Mouse (Mus musculus): ENCODE data around the gene Zdhhc18. TPM values are rescaled to one million over a fixed set of nuclear protein-coding genes. Genes with fewer than 3 reads are reported as not detected.

Gene Zdhhc18
- polyA plus RNA-seq, 1 experiment from 2014 or later: 7.1 TPM

DNA sequence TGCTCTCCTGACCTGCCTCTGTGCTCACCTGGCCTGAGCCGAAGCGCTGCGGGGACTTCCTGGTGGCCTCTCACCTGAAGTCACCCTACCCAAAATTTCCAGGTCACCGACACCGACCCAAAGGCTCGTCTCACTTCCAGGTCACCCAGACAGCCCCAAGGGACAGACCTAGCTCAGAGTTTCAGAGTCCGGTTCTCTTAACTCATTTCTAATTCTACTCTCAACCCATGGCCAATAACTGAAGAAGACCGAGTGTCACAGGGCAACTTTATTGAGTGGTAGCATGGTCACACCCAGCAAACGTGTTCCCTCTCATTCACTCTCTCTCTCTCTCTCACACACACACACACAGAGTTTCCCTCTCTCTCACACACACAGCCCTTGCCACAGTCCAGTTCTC, 49.6 kb downstream of the Zdhhc18 start:
- H3K36me3 ChIP-seq: peaks cover 21% of the 10 kb centered on the region
- no peaks in the 10 kb centered on the region for H3K9me3 ChIP-seq
- H3K27ac ChIP-seq: no peak overlapping the region
- peaks cover 19% of the 10 kb centered on the region for H3K4me1 ChIP-seq (replicated peaks)
- H3K4me3 ChIP-seq (replicated peaks): peak overlapping the region; percentile 49
- no peak for ATAC-seq (ENCODE audit: insufficient number of reproducible peaks, insufficient read depth, low FRiP score, low TSS enrichment, low read depth)
- peak overlapping the region; percentile 53 for H3K9ac ChIP-seq (replicated peaks)
- peaks cover 51% of the 10 kb centered on the region for H3K27me3 ChIP-seq
- WGBS: 12% methylated on average over 9 of the region's 9 CpGs
- peak overlapping the region; percentile 69 for H3K4me2 ChIP-seq

DNA sequence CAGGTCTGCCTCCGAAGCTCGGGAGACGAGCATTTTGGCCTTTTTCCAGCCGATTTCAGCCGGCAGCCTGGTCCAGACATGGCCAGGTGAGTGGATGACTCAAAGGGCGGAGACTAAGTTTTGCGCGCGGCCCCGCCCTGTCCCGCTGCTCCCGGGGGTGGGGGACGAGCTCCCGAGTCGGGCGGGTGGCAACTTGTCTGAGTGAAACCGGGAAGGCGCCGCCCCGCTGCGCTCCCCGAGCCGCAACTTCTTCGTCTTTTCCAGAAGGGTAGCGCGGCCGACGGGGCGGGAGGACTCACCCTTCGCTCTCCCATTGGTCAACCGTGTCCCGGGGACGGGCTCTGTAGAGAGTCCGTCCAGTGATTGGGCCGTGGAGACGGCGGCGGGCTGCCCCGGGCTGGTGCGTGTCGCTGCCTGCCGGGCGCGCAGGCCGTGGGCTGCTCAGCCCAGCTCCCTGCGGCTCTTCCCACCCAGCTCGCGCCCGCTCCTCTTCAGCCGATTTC, 50.3 kb downstream of the Zdhhc18 start:
- Histone ChIP-seq H3K9me3 (no peaks in the 10 kb centered on the region), H3K4me2 (peak overlapping the region; percentile 69), H3K4me3 (replicated peaks) (peak overlapping the region; percentile 49), H3K36me3 (peaks cover 14% of the 10 kb centered on the region; the same call in 1 of the 2 replicates), H3K27ac (0 out of 2 replicates have a peak overlapping the region, but pooled peaks have one; percentile 13), H3K9ac (replicated peaks) (peak overlapping the region; percentile 53), H3K27me3 (peaks cover 51% of the 10 kb centered on the region), H3K4me1 (replicated peaks) (peaks cover 19% of the 10 kb centered on the region)
- WGBS: under 1% methylated on average over 50 of the region's 50 CpGs
- ATAC-seq (ENCODE audit: insufficient number of reproducible peaks, insufficient read depth, low FRiP score, low TSS enrichment, low read depth): peak; percentile 91

DNA sequence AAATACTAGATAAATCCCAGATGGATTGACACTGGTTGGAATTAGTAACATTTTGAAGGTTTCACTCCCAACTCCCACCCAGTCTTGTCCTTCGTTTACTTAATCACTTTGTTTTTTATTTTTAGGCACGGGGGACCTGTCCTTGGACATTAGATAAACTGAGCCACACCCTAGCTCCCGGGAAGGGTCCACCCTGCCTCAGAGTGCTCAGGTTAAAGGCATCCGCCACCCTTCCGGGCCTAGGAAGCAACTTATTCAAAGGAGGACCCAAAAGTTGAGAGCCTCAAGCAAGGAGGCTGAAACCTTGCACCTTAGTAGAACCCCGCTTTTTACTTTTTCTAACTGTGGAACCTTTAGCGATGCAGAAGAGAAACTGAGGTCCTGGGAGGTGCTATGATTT, 50.8 kb downstream of the Zdhhc18 start:
- WGBS: 19% methylated on average over 7 of the region's 7 CpGs
- H3K36me3 ChIP-seq: peaks cover 12% of the 10 kb centered on the region; the same call in 1 of the 2 replicates
- H3K27ac ChIP-seq: 0 out of 2 replicates have a peak overlapping the region, but pooled peaks have one; percentile 17
- peaks cover 51% of the 10 kb centered on the region for H3K27me3 ChIP-seq
- H3K9ac ChIP-seq (replicated peaks): peak overlapping the region; percentile 53
- H3K9me3 ChIP-seq: no peaks in the 10 kb centered on the region
- peak overlapping the region; percentile 49 for H3K4me3 ChIP-seq (replicated peaks)
- H3K4me2 ChIP-seq: peak overlapping the region; percentile 69
- ATAC-seq (ENCODE audit: insufficient number of reproducible peaks, insufficient read depth, low FRiP score, low TSS enrichment, low read depth): no peak
- H3K4me1 ChIP-seq (replicated peaks): peaks cover 19% of the 10 kb centered on the region

DNA sequence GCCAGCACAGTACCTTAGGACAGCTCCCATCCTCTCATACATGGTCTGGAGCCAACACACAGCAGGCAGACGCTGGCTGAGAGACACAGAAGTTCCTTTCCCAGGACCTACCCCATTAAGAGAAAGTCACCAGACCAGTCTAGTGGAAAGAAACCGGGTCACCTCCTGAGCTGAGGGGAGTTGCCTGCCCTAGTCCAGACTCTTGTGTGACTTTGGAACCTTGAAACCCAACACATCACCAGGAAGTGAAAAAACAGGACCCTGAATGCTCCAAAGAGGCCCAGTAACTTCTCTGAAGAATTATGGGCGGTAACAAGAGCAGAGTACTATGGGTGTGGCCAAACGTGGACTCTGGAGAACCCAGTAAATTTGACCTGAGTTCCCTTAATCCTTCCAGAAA, 51.3 kb downstream of the Zdhhc18 start:
- Histone ChIP-seq H3K9ac (replicated peaks) (no peak overlapping the region), H3K4me1 (replicated peaks) (peaks cover 19% of the 10 kb centered on the region), H3K9me3 (no peaks in the 10 kb centered on the region), H3K4me3 (replicated peaks) (peak overlapping the region; percentile 49; the same call in 1 of the 2 replicates), H3K27me3 (peaks cover 51% of the 10 kb centered on the region), H3K36me3 (peaks cover 8% of the 10 kb centered on the region; the same call in 1 of the 2 replicates), H3K4me2 (peak overlapping the region; percentile 69; the same call in 1 of the 2 replicates), H3K27ac (no peak overlapping the region)
- ATAC-seq (ENCODE audit: insufficient number of reproducible peaks, insufficient read depth, low FRiP score, low TSS enrichment, low read depth): no peak
- WGBS: 34% methylated on average over 4 of the region's 4 CpGs

DNA sequence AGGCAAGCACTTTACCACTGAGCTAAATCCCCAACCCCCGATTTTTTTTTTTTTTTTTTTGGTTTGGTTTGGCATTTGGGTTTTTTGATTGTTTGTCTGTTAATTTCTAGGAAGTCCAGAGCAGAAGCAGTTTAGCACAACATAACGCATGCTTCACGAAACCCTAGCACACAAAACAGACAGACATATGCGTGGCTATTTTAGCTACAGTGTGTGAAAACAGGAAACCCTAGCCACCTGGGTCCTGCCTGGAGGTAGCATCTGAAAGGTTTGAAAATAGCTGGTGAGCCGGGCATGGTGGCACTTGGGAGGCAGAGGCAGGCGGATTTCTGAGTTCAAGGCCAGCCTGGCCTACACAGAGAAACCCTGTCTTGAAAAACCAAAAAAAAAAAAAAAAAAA, 53.9 kb downstream of the Zdhhc18 start:
- Histone ChIP-seq H3K4me1 (replicated peaks) (peaks cover 10% of the 10 kb centered on the region), H3K4me2 (no peak overlapping the region), H3K9ac (replicated peaks) (no peak overlapping the region), H3K36me3 (peaks cover 17% of the 10 kb centered on the region), H3K27me3 (peaks cover 25% of the 10 kb centered on the region), H3K4me3 (replicated peaks) (no peak overlapping the region), H3K27ac (no peak overlapping the region), H3K9me3 (no peaks in the 10 kb centered on the region)
- 80% methylated on average over 6 of the region's 6 CpGs for WGBS
- ATAC-seq (ENCODE audit: insufficient number of reproducible peaks, insufficient read depth, low FRiP score, low TSS enrichment, low read depth): no peak

DNA sequence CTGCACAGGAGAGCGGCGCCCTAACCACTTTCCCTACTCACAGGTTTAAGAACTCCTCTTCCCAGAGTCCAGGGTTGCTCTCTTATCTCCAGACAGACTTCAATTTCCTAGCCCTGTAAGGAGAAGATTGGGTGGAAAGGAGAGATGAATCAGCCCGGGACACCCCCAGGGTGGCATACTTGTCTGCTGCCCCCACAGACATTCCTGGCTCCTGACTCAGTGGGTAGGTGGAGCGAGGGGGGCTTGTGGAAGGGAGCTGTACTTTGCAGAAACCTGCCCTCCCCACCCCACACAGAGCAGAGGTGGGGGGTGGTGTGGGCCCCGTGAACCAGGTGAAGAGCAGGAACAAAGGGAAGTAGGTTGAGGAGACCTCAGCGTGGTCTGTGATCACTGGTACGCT, 54.4 kb downstream of the Zdhhc18 start:
- no peak overlapping the region for H3K9ac ChIP-seq (replicated peaks)

DNA sequence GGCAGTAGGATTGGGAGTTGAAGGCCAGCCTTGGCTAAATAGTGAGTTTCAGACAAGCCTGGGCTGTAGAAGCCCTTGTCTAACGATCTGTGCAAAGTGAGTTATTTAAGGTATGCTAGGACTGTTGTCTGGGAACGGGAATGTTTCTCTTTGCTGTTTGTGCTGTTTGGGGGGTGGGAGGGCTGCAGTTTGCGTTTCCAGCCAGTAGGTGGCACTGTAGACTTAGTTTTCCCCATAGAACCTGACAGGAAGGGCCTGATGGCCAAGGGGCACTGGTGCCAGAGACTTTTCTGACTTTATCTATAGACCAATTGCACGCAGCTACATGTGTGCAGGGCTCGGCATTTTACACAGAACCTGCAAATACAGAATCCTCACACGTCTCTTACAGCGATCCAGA, 57.4 kb downstream of the Zdhhc18 start:
- no peak overlapping the region for H3K4me2 ChIP-seq
- WGBS: 32% methylated on average over 7 of the region's 7 CpGs
- no peak for ATAC-seq (ENCODE audit: insufficient number of reproducible peaks, insufficient read depth, low FRiP score, low TSS enrichment, low read depth)
- H3K4me1 ChIP-seq (replicated peaks): no peaks in the 10 kb centered on the region
- no peaks in the 10 kb centered on the region for H3K9me3 ChIP-seq
- H3K4me3 ChIP-seq (replicated peaks): no peak overlapping the region
- H3K27me3 ChIP-seq: no peaks in the 10 kb centered on the region
- no peak overlapping the region for H3K9ac ChIP-seq (replicated peaks)
- peaks cover 53% of the 10 kb centered on the region for H3K36me3 ChIP-seq
- H3K27ac ChIP-seq: no peak overlapping the region

More for the DNA sequence above, 54.4 kb downstream of the Zdhhc18 start:
- ATAC-seq (ENCODE audit: insufficient number of reproducible peaks, insufficient read depth, low FRiP score, low TSS enrichment, low read depth): no peak
- Histone ChIP-seq H3K4me3 (replicated peaks) (no peak overlapping the region), H3K27ac (0 out of 2 replicates have a peak overlapping the region, but pooled peaks have one; percentile 50), H3K9me3 (no peaks in the 10 kb centered on the region), H3K27me3 (peaks cover 21% of the 10 kb centered on the region), H3K36me3 (peaks cover 23% of the 10 kb centered on the region), H3K4me1 (replicated peaks) (peaks cover 10% of the 10 kb centered on the region), H3K4me2 (no peak overlapping the region)
- WGBS: 51% methylated on average over 7 of the region's 7 CpGs

DNA sequence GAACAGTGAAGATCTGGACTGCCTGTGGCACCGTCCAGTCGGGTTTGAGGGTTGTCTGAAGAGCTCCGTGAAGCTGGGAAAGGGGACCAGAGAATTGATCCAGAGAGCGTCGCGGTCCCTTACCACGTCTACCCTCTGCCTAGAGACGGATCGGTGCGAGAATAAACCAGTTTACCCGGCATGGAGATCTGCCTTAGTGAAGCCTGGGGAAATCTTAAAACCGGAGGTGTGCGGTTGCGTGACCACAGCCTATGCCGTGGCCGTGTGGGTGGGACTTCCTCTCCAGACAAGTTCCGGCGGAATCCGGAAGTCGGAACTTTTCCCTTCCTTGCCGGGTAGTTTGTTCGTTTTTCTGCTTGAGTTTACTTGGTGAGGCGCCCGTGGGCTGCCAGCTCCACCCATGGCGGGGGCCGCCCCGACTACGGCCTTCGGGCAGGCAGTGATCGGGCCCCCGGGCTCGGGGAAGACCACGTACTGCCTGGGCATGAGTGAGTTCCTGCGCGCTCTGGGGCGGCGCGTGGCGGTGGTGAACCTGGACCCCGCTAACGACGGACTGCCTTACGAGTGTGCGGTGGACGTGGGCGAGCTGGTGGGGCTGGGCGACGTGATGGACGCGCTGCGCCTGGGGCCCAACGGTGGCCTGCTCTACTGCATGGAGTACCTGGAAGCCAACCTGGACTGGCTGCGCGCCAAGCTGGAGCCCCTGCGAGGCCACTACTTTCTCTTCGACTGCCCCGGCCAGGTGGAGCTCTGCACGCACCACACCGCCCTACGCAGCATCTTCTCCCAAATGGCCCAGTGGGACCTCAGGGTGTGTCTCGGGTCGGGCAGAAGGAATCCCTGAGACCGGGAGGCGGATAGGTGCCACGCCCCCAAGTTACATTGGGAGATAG, 65.6 kb downstream of the Zdhhc18 start, which contains the start of gene Gpn2:
Gene Gpn2 (plus strand): TSS at position 304 of the 893 bp plus-strand sequence.
- H3K9me3 ChIP-seq: no peaks in the 10 kb centered on the region
- 3% methylated on average over 65 of the region's 65 CpGs for WGBS
- peaks cover 69% of the 10 kb centered on the region for H3K36me3 ChIP-seq
- peaks cover 15% of the 10 kb centered on the region for H3K4me1 ChIP-seq (replicated peaks)
- peak within 1 kb of the TSS; percentile 81 for H3K9ac ChIP-seq (replicated peaks)
- H3K27ac ChIP-seq: peak within 1 kb of the TSS; percentile 80
- peak; percentile 79 for ATAC-seq (ENCODE audit: insufficient number of reproducible peaks, insufficient read depth, low FRiP score, low TSS enrichment, low read depth)
- H3K27me3 ChIP-seq: no peaks in the 10 kb centered on the region
- H3K4me3 ChIP-seq (replicated peaks): peak within 1 kb of the TSS; percentile 97
- H3K4me2 ChIP-seq: peak within 1 kb of the TSS; percentile 100

DNA sequence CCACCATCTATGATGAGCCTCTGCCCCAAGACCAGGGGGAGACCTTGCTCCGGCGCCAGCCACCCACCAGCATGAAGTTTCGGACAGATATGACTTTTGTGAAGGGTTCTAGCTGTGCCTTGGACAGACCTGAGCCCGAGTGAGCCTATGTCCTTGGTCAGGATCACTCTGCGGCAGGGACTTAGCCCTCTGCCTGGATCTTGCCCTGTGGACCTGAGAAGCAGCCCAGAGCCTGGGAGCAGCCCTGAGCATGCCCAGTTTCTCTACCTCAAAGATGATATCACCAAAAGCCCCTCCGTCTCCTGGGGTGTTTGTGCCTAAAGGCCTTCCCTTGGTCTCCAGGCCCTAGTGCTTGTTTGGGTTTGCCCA, 66.3 kb downstream of the Zdhhc18 start:
- H3K9me3 ChIP-seq: no peaks in the 10 kb centered on the region
- H3K4me3 ChIP-seq (replicated peaks): peak overlapping the region; percentile 97
- H3K27ac ChIP-seq: peak overlapping the region; percentile 80
- H3K4me1 ChIP-seq (replicated peaks): peaks cover 15% of the 10 kb centered on the region
- ATAC-seq (ENCODE audit: insufficient number of reproducible peaks, insufficient read depth, low FRiP score, low TSS enrichment, low read depth): no peak
- H3K36me3 ChIP-seq: peaks cover 69% of the 10 kb centered on the region
- H3K27me3 ChIP-seq: no peaks in the 10 kb centered on the region
- WGBS: 66% methylated on average over 6 of the region's 6 CpGs
- peak overlapping the region; percentile 100 for H3K4me2 ChIP-seq
- peak overlapping the region; percentile 81 for H3K9ac ChIP-seq (replicated peaks)

DNA sequence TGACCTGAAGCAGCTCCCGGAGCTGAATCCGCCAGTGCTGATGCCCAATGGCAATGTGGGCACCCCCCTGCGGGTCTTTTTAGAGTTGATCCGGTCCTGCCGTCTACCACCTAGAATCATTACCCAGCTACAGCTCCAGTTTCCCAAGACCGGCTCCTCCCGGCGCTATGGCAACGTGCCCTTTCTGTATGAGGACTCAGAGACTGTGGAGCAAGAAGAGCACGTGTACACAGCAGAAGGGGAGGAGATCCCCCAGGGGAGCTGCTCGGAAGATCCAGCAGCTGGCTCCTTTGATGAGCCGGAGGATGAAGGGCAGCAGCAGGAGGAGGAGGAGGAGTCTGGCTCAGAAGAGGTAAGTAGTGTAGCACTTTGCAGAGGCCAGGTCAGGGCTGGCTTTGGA, 72.0 kb downstream of the Zdhhc18 start:
- peaks cover 49% of the 10 kb centered on the region for H3K36me3 ChIP-seq
- WGBS: 80% methylated on average over 12 of the region's 12 CpGs
- ATAC-seq (ENCODE audit: insufficient number of reproducible peaks, insufficient read depth, low FRiP score, low TSS enrichment, low read depth): no peak

DNA sequence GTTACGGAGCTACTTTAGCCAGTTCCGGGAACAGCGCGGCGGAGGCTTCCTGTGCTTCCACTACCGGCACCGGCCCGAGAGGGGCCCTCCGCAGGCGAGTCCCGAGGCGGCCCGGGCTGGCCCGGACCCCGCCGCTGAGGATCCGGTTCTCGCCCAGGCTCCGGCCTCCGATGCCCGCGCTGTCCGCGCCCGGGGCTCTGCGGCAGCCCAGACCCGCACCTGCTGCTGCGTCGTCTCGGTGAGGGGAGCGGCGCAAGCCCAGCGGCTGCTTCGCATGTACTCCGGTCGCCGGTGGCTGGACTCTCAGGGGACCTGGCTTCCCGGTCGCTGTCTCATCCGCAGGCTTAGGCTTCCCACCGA, 75.1 kb downstream of the Zdhhc18 start:
- no peaks in the 10 kb centered on the region for H3K9me3 ChIP-seq
- WGBS: 1% methylated on average over 41 of the region's 41 CpGs
- peaks cover 22% of the 10 kb centered on the region for H3K36me3 ChIP-seq
- H3K9ac ChIP-seq (replicated peaks): peak overlapping the region; percentile 90
- ATAC-seq (ENCODE audit: insufficient number of reproducible peaks, insufficient read depth, low FRiP score, low TSS enrichment, low read depth): peak; percentile 26; the same call in 1 of the 2 replicates
- peak overlapping the region; percentile 90 for H3K27ac ChIP-seq
- H3K4me3 ChIP-seq (replicated peaks): peak overlapping the region; percentile 100
- H3K4me1 ChIP-seq (replicated peaks): peaks cover 10% of the 10 kb centered on the region; the same call in 1 of the 2 replicates
- H3K27me3 ChIP-seq: no peaks in the 10 kb centered on the region
- peak overlapping the region; percentile 86 for H3K4me2 ChIP-seq

More for the DNA sequence above, 72.0 kb downstream of the Zdhhc18 start:
- H3K9me3 ChIP-seq: no peaks in the 10 kb centered on the region
- no peak overlapping the region for H3K4me2 ChIP-seq
- H3K4me3 ChIP-seq (replicated peaks): no peak overlapping the region
- H3K9ac ChIP-seq (replicated peaks): no peak overlapping the region; the same call in 1 of the 2 replicates
- peaks cover 10% of the 10 kb centered on the region; the same call in 1 of the 2 replicates for H3K4me1 ChIP-seq (replicated peaks)
- no peak overlapping the region for H3K27ac ChIP-seq
- no peaks in the 10 kb centered on the region for H3K27me3 ChIP-seq

All from limb, embryonic 12.5 days (tissue).